Mouse (Mus musculus) spleen, adult 2 months (tissue): ENCODE data around the gene Cntn4.

ENCODE experiments used
- CTCF ChIP-seq: fragments of 200-500 bp; IDR thresholded peaks from 2 replicates; pipeline ENCODE4 v1.5.1; 2011; ENCODE audit warnings: mild to moderate bottlenecking, inconsistent platforms; ENCODE audit not compliant: insufficient read depth, insufficient read length, insufficient replicate concordance; ENCODE audit errors: extremely low read depth
- POLR2A ChIP-seq: fragments of 200-500 bp; IDR thresholded peaks from 2 replicates; pipeline ENCODE4 v1.6.1; 2011; ENCODE audit warnings: low read depth, low read length, inconsistent platforms

DNA sequence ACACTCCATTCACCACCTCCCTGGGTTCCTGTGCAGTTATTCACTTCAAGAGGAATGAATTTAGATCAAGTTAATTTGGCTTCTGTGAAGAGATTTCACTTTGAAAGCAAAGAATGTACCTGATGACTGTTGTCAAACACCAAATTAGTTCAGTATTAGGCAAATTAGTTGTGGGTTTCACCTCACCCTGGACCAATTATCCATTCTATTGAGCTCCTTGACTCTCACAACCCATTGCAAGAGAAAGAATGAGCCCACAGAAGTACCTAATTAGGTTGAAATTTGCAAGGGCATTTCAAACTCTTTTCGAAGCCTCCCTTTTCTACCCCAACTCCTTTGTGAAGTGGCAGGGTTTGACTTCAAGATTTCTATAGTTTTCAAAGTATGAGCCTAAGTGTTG is 842.9 kb downstream of the Cntn4 start:
- TF ChIP-seq CTCF (no peak), POLR2A (no peak)
